Mouse (Mus musculus): Measurements from ENCODE around the gene Myo3b. TPM values are rescaled to one million over a fixed set of nuclear protein-coding genes. Genes with fewer than 3 reads are reported as not detected.

Gene Myo3b
- total RNA-seq (2023), result not detected

DNA sequence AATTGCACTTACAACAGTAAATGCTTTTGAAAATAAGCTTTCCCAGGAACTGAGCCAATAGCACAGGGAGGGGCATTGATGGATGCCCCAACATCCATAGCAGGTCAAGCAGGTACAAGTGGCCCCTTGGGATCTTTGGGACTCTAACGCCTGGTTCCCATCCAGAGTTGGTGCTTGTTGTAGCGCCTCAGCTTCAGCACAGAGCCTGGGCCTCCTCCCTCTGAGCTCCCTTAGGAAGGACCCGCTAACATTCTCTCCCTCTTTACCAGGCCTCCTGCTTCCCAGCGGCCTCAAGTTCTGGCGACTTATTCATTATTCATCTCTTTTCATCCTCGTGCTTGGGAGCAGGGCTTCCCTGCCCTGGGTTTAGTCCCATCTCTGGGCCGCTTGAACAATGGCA lies at the start of gene Myo3b:
Myo3b (plus strand) TSS at position 375 of the 400 bp plus-strand sequence.

Other genes with a start within 250 kb of the Myo3b start
- under 1 TPM; 0.27 to 0.89 TPM for gene Ccdc173, start 249.6 kb upstream of the Myo3b start, total RNA-seq (2023)
- 10 to 100 TPM; 18.4 to 23.1 TPM for gene Phospho2, start 249.5 kb upstream of the Myo3b start, total RNA-seq (2023)
- gene Klhl23, start 217.2 kb upstream of the Myo3b start, total RNA-seq (2023), result under 1 TPM; 0.34 to 0.36 TPM
- gene Ssb, start 177.6 kb upstream of the Myo3b start, total RNA-seq (2023), result 100 to 1,000 TPM; 116 to 124 TPM
- 10 to 100 TPM; 11.6 to 13.5 TPM for gene Mettl5, start 153.5 kb upstream of the Myo3b start, total RNA-seq (2023)
- gene Ubr3, start 141.9 kb upstream of the Myo3b start, total RNA-seq (2023), result 10 to 100 TPM; 58.4 to 59.7 TPM